Mouse (Mus musculus) myocyte (in vitro differentiated cells): Measurements from ENCODE around the gene Hdac1. TPM values are rescaled to one million over a fixed set of nuclear protein-coding genes. Genes with fewer than 3 reads are reported as not detected.

Experiments used
- H3K27me3 ChIP-seq: one replicate; pipeline ENCODE4 v1.6.1; 2011; ENCODE audit not compliant: control insufficient read depth, insufficient read depth, insufficient read length
- H3K36me3 ChIP-seq: one replicate; pipeline ENCODE4 v1.6.1; 2011; ENCODE audit not compliant: control insufficient read depth, insufficient read depth
- H3K4me2 ChIP-seq: one replicate; pipeline ENCODE4 v1.6.1; 2011; ENCODE audit warnings: low read depth, control low read depth
- H3K4me3 ChIP-seq: one replicate; pipeline ENCODE4 v1.5.1; 2011; ENCODE audit warnings: mild to moderate bottlenecking, control low read depth, moderate library complexity
- H3K79me2 ChIP-seq: one replicate; pipeline ENCODE4 v1.6.1; 2011; ENCODE audit not compliant: control insufficient read depth, insufficient read depth
- H3ac ChIP-seq: one replicate; pipeline ENCODE4 v1.6.1; 2011; ENCODE audit not compliant: control insufficient read depth, insufficient read length
- CEBPB ChIP-seq: IDR thresholded peaks from 2 replicates; pipeline ENCODE4 v1.6.1; 2011; ENCODE audit warnings: mild to moderate bottlenecking, moderate library complexity; ENCODE audit not compliant: poor library complexity, insufficient read depth, severe bottlenecking
- E2F4 ChIP-seq: IDR thresholded peaks from one replicate; pipeline ENCODE4 v1.6.1; 2011; ENCODE audit warnings: mild to moderate bottlenecking, control low read depth, moderate library complexity; ENCODE audit not compliant: insufficient read depth
- MAX ChIP-seq: IDR thresholded peaks from one replicate; pipeline ENCODE4 v1.6.1; 2011; ENCODE audit warnings: low read depth, mild to moderate bottlenecking, control low read depth
- MYOD1 ChIP-seq, 3 experiments: IDR thresholded peaks; one replicate each; pipeline ENCODE4 v1.6.1; 2011; ENCODE audit warnings: control low read depth in 2 of 3, low read depth in 2 of 3, mild to moderate bottlenecking in 2 of 3, moderate library complexity in 1 of 3; ENCODE audit not compliant: insufficient read length in 2 of 3, control insufficient read depth in 1 of 3
- MYOG ChIP-seq, 3 experiments: IDR thresholded peaks; one replicate each; pipeline ENCODE4 v1.6.1; 2011; ENCODE audit warnings: control low read depth in 2 of 3, low read depth in 2 of 3, mild to moderate bottlenecking in 2 of 3; ENCODE audit not compliant: insufficient read length in 2 of 3, control insufficient read depth in 1 of 3, insufficient read depth in 1 of 3
- POLR2A ChIP-seq: IDR thresholded peaks from one replicate; pipeline ENCODE4 v1.6.1; 2011; ENCODE audit warnings: low read depth, mild to moderate bottlenecking, control low read depth, moderate library complexity; ENCODE audit not compliant: insufficient read length
- POLR2AphosphoS2 ChIP-seq: IDR thresholded peaks from one replicate; pipeline ENCODE4 v1.6.1; 2011; ENCODE audit warnings: low read depth, control low read depth; ENCODE audit not compliant: insufficient read length
- REST ChIP-seq: IDR thresholded peaks from one replicate; pipeline ENCODE4 v1.6.1; 2011; ENCODE audit warnings: mild to moderate bottlenecking, control low read depth, moderate library complexity; ENCODE audit not compliant: insufficient read depth, insufficient read length
- SRF ChIP-seq: IDR thresholded peaks from one replicate; pipeline ENCODE4 v1.6.1; 2011; ENCODE audit warnings: low read depth; ENCODE audit not compliant: control insufficient read depth, insufficient read length
- TCF12 ChIP-seq: IDR thresholded peaks from one replicate; pipeline ENCODE4 v1.6.1; 2011; ENCODE audit warnings: mild to moderate bottlenecking, control low read depth; ENCODE audit not compliant: poor library complexity, insufficient read depth, severe bottlenecking
- TCF3 ChIP-seq: IDR thresholded peaks from one replicate; pipeline ENCODE4 v1.6.1; 2011; ENCODE audit warnings: low read depth, control low read depth; ENCODE audit not compliant: insufficient read length
- USF1 ChIP-seq: IDR thresholded peaks from one replicate; pipeline ENCODE4 v1.6.1; 2011; ENCODE audit warnings: low read depth, mild to moderate bottlenecking, control low read depth, moderate library complexity
- polyA plus RNA-seq: library from polyadenylated mRNA; unstranded; fragments of >200 nt; fragmentation: generic; extraction: Trizol; gene quantifications from one replicate; pipeline ENCODE4 v1.2.1, GENCODE M21; 2012; ENCODE audit warnings: missing spikeins

The Hdac1 gene
- polyA plus RNA-seq, 1 experiment: 50.4 TPM

GRCm38 (mm10) chr4:129584370-129584769, 41.9 kb upstream of the Hdac1 start:
- Histone ChIP-seq H3K36me3 (no peaks in the 10 kb centered on the region), H3K4me3 (no peak overlapping the region), H3K4me2 (no peak overlapping the region), H3K79me2 (no peaks in the 10 kb centered on the region), H3ac (no peak overlapping the region), H3K27me3 (no peaks in the 10 kb centered on the region)
- TF ChIP-seq REST (no peak), POLR2AphosphoS2 (no peak), SRF (no peak), TCF3 (no peak), POLR2A (no peak), MAX (no peak), USF1 (no peak), TCF12 (no peak), CEBPB (no peak), E2F4 (no peak), MYOG (IDR thresholded peaks at IDR 0.05; ENCODE audit: control insufficient read depth in 1 of 3, insufficient read depth in 1 of 3, insufficient read length in 2 of 3, low read depth in 2 of 3) (no peak), MYOD1 (IDR thresholded peaks at IDR 0.05; ENCODE audit: control insufficient read depth in 1 of 3, insufficient read length in 2 of 3, low read depth in 2 of 3) (no peak)

- Histone ChIP-seq H3K27me3 (no peaks in the 10 kb centered on the region), H3K4me2 (no peak overlapping the region), H3K36me3 (no peaks in the 10 kb centered on the region), H3ac (no peak overlapping the region), H3K4me3 (no peak overlapping the region), H3K79me2 (no peaks in the 10 kb centered on the region)
- TF ChIP-seq POLR2AphosphoS2 (no peak), MAX (no peak), POLR2A (no peak), TCF3 (no peak), MYOD1 (IDR thresholded peaks at IDR 0.05; ENCODE audit: control insufficient read depth in 1 of 3, insufficient read length in 2 of 3, low read depth in 2 of 3) (no peak), CEBPB (no peak)
Observed at GRCm38 (mm10) chr4:129582251-129582650, 39.7 kb upstream of the Hdac1 start.

GRCm38 (mm10) chr4:129580347-129580746, 37.8 kb upstream of the Hdac1 start:
- no peak overlapping the region for H3ac ChIP-seq
- H3K79me2 ChIP-seq: no peaks in the 10 kb centered on the region
- H3K27me3 ChIP-seq: no peaks in the 10 kb centered on the region
- no peaks in the 10 kb centered on the region for H3K36me3 ChIP-seq
- no peak overlapping the region for H3K4me3 ChIP-seq
- TF ChIP-seq REST: no peak
- no peak for TF ChIP-seq MAX
- TF ChIP-seq TCF12: no peak
- no peak overlapping the region for H3K4me2 ChIP-seq

- Histone ChIP-seq H3K27me3 (no peaks in the 10 kb centered on the region), H3K4me2 (no peak within 1 kb of the TSS), H3ac (no peak within 1 kb of the TSS), H3K36me3 (no peaks in the 10 kb centered on the region), H3K79me2 (no peaks in the 10 kb centered on the region), H3K4me3 (no peak within 1 kb of the TSS)
- TF ChIP-seq REST (no peak), USF1 (no peak), CEBPB (no peak), MYOD1 (IDR thresholded peaks at IDR 0.05; ENCODE audit: control insufficient read depth in 1 of 3, insufficient read length in 2 of 3, low read depth in 2 of 3) (no peak), SRF (no peak), MAX (no peak), POLR2A (no peak), TCF12 (no peak), POLR2AphosphoS2 (no peak), TCF3 (no peak), MYOG (IDR thresholded peaks at IDR 0.05; ENCODE audit: control insufficient read depth in 1 of 3, insufficient read depth in 1 of 3, insufficient read length in 2 of 3, low read depth in 2 of 3) (no peak), E2F4 (no peak)
Observed at GRCm38 (mm10) chr4:129578466-129578865, 36.0 kb upstream of the Hdac1 start, which contains the start of gene Fam167b. Fam167b (minus strand) TSS chr4:129578549.

GRCm38 (mm10) chr4:129577688-129578087, 35.2 kb upstream of the Hdac1 start:
- Histone ChIP-seq H3K79me2 (no peaks in the 10 kb centered on the region), H3K4me3 (no peak overlapping the region), H3K36me3 (no peaks in the 10 kb centered on the region), H3K4me2 (no peak overlapping the region), H3K27me3 (no peaks in the 10 kb centered on the region), H3ac (no peak overlapping the region)
- no peak for TF ChIP-seq POLR2AphosphoS2
- TF ChIP-seq USF1: no peak
- no peak for TF ChIP-seq MYOG (IDR thresholded peaks at IDR 0.05; ENCODE audit: control insufficient read depth in 1 of 3, insufficient read depth in 1 of 3, insufficient read length in 2 of 3, low read depth in 2 of 3)
- TF ChIP-seq E2F4: no peak
- TF ChIP-seq TCF12: no peak
- TF ChIP-seq MAX: no peak
- no peak for TF ChIP-seq SRF
- no peak for TF ChIP-seq MYOD1 (IDR thresholded peaks at IDR 0.05; ENCODE audit: control insufficient read depth in 1 of 3, insufficient read length in 2 of 3, low read depth in 2 of 3)
- TF ChIP-seq TCF3: no peak
- TF ChIP-seq REST: no peak
- TF ChIP-seq POLR2A: no peak
- TF ChIP-seq CEBPB: no peak
